Mouse (Mus musculus): Measurements from ENCODE around the gene Lin7a.

Gene Lin7a

GRCm38 (mm10) chr10:107339524-107339923 is 68.0 kb downstream of the Lin7a start:
- no peak for DNase-seq

GRCm38 (mm10) chr10:107341151-107341550 is 69.7 kb downstream of the Lin7a start:
- DNase-seq, result no peak

GRCm38 (mm10) chr10:107344200-107344599 is 72.7 kb downstream of the Lin7a start:
- DNase-seq, result no peak

GRCm38 (mm10) chr10:107347842-107348241 is 76.4 kb downstream of the Lin7a start:
- no peak for DNase-seq

- no peak for DNase-seq
Measured at GRCm38 (mm10) chr10:107351696-107352485, 80.4 kb downstream of the Lin7a start.

GRCm38 (mm10) chr10:107353483-107353882 is 82.0 kb downstream of the Lin7a start:
- DNase-seq, result no peak

GRCm38 (mm10) chr10:107358443-107359040 is 87.1 kb downstream of the Lin7a start:
- peak; percentile 73 for DNase-seq

GRCm38 (mm10) chr10:107359296-107359695 is 87.8 kb downstream of the Lin7a start:
- DNase-seq, result no peak

- DNase-seq, result peak; percentile 92
Measured at GRCm38 (mm10) chr10:107361546-107361945, 90.1 kb downstream of the Lin7a start.

GRCm38 (mm10) chr10:107362026-107362425 is 90.5 kb downstream of the Lin7a start:
- DNase-seq, result no peak

- DNase-seq, result no peak
Measured at GRCm38 (mm10) chr10:107363049-107363816, 91.7 kb downstream of the Lin7a start.

GRCm38 (mm10) chr10:107377218-107377617 is 105.7 kb downstream of the Lin7a start:
- DNase-seq, result no peak

- no peak for DNase-seq
Measured at GRCm38 (mm10) chr10:107381143-107381746, 109.8 kb downstream of the Lin7a start.

- no peak for DNase-seq
Measured at GRCm38 (mm10) chr10:107383825-107384224, 112.3 kb downstream of the Lin7a start.

- peak; percentile 83 for DNase-seq
Measured at GRCm38 (mm10) chr10:107389505-107389904, 118.0 kb downstream of the Lin7a start.

GRCm38 (mm10) chr10:107405347-107405746 is 133.9 kb downstream of the Lin7a start:
- DNase-seq, result no peak

GRCm38 (mm10) chr10:107418306-107418705 is 146.8 kb downstream of the Lin7a start:
- no peak for DNase-seq

GRCm38 (mm10) chr10:107436967-107437366 is 165.5 kb downstream of the Lin7a start:
- no peak for DNase-seq

- no peak for DNase-seq
Measured at GRCm38 (mm10) chr10:107442781-107443180, 171.3 kb downstream of the Lin7a start.

GRCm38 (mm10) chr10:107449496-107450330 is 178.2 kb downstream of the Lin7a start:
- DNase-seq, result no peak

- no peak for DNase-seq
Measured at GRCm38 (mm10) chr10:107467819-107468218, 196.3 kb downstream of the Lin7a start.
